Mouse (Mus musculus) midbrain, postnatal 0 days (tissue): ENCODE measurements around the gene Mrto4. TPM values are rescaled to one million over a fixed set of nuclear protein-coding genes. Genes with fewer than 3 reads are reported as not detected.

Source experiments
- ATAC-seq: fragments of 200-750 bp; cut with Nextera tagmentation; 2 replicates; pipeline ENCODE4 v1.8.0; 2017; ENCODE audit warnings: moderate number of reproducible peaks, mild to moderate bottlenecking, moderate TSS enrichment, moderate library complexity; ENCODE audit not compliant: low FRiP score
- DNase-seq: peaks from one replicate; pipeline ENCODE4 v3.0.0-alpha.2; 2015; ENCODE audit warnings: low spot score
- H3K27ac ChIP-seq: fragments of 300-500 bp; sonication (generic); 2 replicates; pipeline ENCODE4 v1.5.1; 2014; ENCODE audit warnings: low read depth, mild to moderate bottlenecking, low read length, mixed read lengths
- H3K27me3 ChIP-seq: fragments of 300-500 bp; sonication (generic); 2 replicates; pipeline ENCODE4 v1.6.1; 2014; ENCODE audit warnings: low read length, control low read depth, mixed read lengths; ENCODE audit not compliant: insufficient read depth
- H3K36me3 ChIP-seq: fragments of 300-500 bp; sonication (generic); 2 replicates; pipeline ENCODE4 v1.6.1; 2014; ENCODE audit warnings: low read length, control low read depth, mixed read lengths; ENCODE audit not compliant: insufficient read depth
- H3K4me1 ChIP-seq: fragments of 300-500 bp; sonication (generic); 2 replicates; pipeline ENCODE4 v1.6.1; 2014; ENCODE audit warnings: mild to moderate bottlenecking, control low read depth, antibody characterized with exemption, low read length, mixed read lengths; ENCODE audit not compliant: insufficient read depth
- H3K4me2 ChIP-seq: fragments of 300-500 bp; sonication (generic); 2 replicates; pipeline ENCODE4 v1.6.1; 2014; ENCODE audit warnings: low read depth, mild to moderate bottlenecking, low read length, mixed read lengths; ENCODE audit not compliant: poor library complexity, severe bottlenecking
- H3K4me3 ChIP-seq: fragments of 300-500 bp; sonication (generic); 2 replicates; pipeline ENCODE4 v1.5.1; 2014; ENCODE audit warnings: low read depth, mild to moderate bottlenecking, low read length, moderate library complexity
- H3K9ac ChIP-seq: fragments of 300-500 bp; sonication (generic); replicated peaks from 2 replicates; pipeline ENCODE4 v1.6.1; 2014; ENCODE audit warnings: mild to moderate bottlenecking, low read length, moderate library complexity, mixed read lengths; ENCODE audit not compliant: poor library complexity, severe bottlenecking
- H3K9me3 ChIP-seq: fragments of 300-500 bp; sonication (generic); 2 replicates; pipeline ENCODE4 v1.6.1; 2016; ENCODE audit warnings: low read length, control low read depth
- CTCF ChIP-seq: IDR thresholded peaks from 2 replicates; pipeline ENCODE4 v1.5.1; 2016; ENCODE audit warnings: antibody characterized with exemption, mild to moderate bottlenecking
- WGBS: fragments of 180-500 bp; shearing (Covaris S2); extraction: QIAGEN DNeasy Blood & Tissue Kit; methylation state at CpG from one replicate; pipeline ENCODE4 v1.1.7; 2014; 5-methylcytosine and 5-hydroxymethylcytosine counted together
- polyA plus RNA-seq: library from polyadenylated mRNA; unstranded; fragments of >200 nt; fragmentation: Nextera tagmentation; extraction: Ambion mirVana; gene quantifications from 2 replicates; pipeline ENCODE4 v1.2.1, GENCODE M21; 2015
- total RNA-seq: library from RNA; depleted of rRNA; stranded (reverse); fragments of >200 nt; gene quantifications from 2 replicates; pipeline ENCODE4 v1.2.3, GENCODE M21; 2014

Gene Mrto4
- total and polyA plus RNA-seq, 2 experiments from 2014 or later, result 32.0 to 75.0 TPM

- no peak overlapping the region for H3K9ac ChIP-seq
Observed at GRCm38 (mm10) chr4:139345416-139346019, 6.9 kb downstream of the Mrto4 start.

DNA sequence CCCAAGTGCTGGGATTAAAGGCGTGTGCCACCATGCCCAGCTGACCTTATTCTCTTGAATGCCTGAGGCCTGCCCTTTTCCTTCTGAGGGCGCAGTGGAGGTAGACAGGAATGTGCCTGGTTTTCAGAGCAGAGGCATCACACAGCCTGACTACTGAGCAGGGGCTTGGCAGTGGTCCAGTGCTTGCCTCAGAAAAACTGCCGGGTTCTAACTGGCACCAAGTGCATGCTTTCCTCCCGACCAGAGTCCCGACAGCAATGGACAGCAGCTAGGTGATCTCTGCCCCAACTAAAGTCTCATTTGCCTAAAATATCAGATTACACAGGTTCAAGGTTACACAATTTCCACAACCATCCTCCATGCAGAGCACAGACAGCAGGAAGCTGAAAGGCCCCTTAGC lies 8.7 kb downstream of the Mrto4 start:
- Histone ChIP-seq H3K9me3 (no peaks in the 10 kb centered on the region), H3K27me3 (no peaks in the 10 kb centered on the region), H3K4me3 (no peak overlapping the region), H3K9ac (no peak overlapping the region), H3K27ac (no peak overlapping the region), H3K36me3 (peaks cover 16% of the 10 kb centered on the region), H3K4me2 (no peak overlapping the region), H3K4me1 (no peaks in the 10 kb centered on the region)
- no peak for TF ChIP-seq CTCF
- ATAC-seq (no peak), DNase-seq (peak; percentile 61)
- 71% methylated on average over 5 of the region's 5 CpGs for WGBS

More at GRCm38 (mm10) chr4:139345416-139346019, 6.9 kb downstream of the Mrto4 start:
- Histone ChIP-seq H3K9me3 (no peaks in the 10 kb centered on the region), H3K27me3 (no peaks in the 10 kb centered on the region), H3K4me3 (no peak overlapping the region), H3K36me3 (peaks cover 21% of the 10 kb centered on the region), H3K27ac (no peak overlapping the region), H3K4me1 (peaks cover 1% of the 10 kb centered on the region; the same call in 1 of the 2 replicates), H3K4me2 (no peak overlapping the region)
- DNase-seq, result no peak
- WGBS, result 71% methylated on average over 23 of the region's 23 CpGs
- TF ChIP-seq CTCF, result no peak
- peak; percentile 16; the same call in 1 of the 2 replicates for ATAC-seq

DNA sequence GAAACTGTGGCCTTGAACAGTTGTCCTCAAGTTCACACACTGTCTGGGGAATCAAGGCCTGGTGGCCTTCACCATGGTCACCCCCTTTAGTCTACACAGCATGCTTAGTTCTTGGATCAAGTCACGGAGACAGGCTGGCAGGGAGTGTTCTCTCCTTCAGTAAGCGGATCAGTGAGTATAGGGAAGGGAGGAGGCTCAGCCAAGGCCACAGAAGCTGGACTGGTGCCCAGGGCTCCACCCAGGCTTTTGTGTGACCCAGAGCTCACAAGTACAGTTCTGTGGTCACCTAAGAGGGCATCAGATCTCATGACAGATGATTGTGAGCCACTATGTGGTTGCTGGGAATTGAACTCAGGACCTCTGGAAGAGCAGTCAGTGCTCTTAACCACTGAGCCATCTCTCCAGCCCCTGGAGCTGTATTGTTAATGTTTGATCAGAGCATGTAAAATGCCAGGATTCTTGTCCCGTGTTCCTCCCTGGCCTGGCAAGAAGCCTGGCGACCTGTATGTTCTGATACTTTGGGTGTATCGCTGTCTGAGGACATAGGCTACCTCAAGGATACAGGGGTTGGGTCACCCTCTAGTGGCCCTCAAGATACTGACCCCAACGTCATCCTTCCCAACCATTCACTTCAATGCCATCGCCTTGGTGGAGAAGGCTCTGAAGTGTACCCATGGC lies 10.7 kb downstream of the Mrto4 start:
- Histone ChIP-seq H3K4me3 (no peak overlapping the region), H3K27ac (no peak overlapping the region), H3K4me2 (no peak overlapping the region), H3K9me3 (no peaks in the 10 kb centered on the region), H3K36me3 (peaks cover under 1% of the 10 kb centered on the region; the same call in 1 of the 2 replicates), H3K27me3 (peaks cover 5% of the 10 kb centered on the region; the same call in 1 of the 2 replicates), H3K9ac (no peak overlapping the region), H3K4me1 (no peaks in the 10 kb centered on the region)
- no peak for DNase-seq
- no peak for ATAC-seq
- 80% methylated on average over 7 of the region's 7 CpGs for WGBS
- TF ChIP-seq CTCF, result no peak

DNA sequence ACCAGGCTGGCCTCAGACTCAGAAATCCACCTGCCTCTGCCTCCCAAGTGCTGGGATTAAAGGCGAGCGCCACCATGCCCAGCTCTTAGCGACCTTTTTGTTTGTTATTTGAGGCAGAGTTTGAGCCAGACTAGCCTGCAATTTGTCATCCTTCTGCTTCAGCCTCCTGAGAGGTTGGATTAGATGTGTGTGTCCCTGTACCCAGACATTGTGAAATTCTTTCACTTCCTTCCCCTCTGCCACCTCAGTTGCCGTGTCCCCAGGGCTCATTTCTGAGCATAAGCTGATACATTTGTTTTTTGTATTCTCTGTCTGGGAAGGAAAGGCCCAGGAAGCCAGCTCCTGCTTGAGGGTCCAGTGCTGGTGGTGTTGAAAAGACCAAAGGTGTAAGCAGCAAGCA lies 11.5 kb downstream of the Mrto4 start:
- no peak for DNase-seq
- WGBS, result 77% methylated on average over 4 of the region's 4 CpGs
- Histone ChIP-seq H3K4me2 (no peak overlapping the region), H3K36me3 (no peaks in the 10 kb centered on the region), H3K9ac (no peak overlapping the region), H3K27me3 (peaks cover 5% of the 10 kb centered on the region; the same call in 1 of the 2 replicates), H3K4me1 (no peaks in the 10 kb centered on the region), H3K4me3 (no peak overlapping the region), H3K9me3 (no peaks in the 10 kb centered on the region), H3K27ac (no peak overlapping the region)
- TF ChIP-seq CTCF, result no peak
- ATAC-seq, result no peak

GRCm38 (mm10) chr4:139338145-139338544 lies 14.2 kb downstream of the Mrto4 start:
- DNase-seq (no peak), ATAC-seq (no peak)
- Histone ChIP-seq H3K4me2 (no peak overlapping the region), H3K27ac (no peak overlapping the region), H3K4me1 (no peaks in the 10 kb centered on the region), H3K9ac (no peak overlapping the region), H3K36me3 (no peaks in the 10 kb centered on the region), H3K27me3 (peaks cover 5% of the 10 kb centered on the region; the same call in 1 of the 2 replicates), H3K4me3 (no peak overlapping the region), H3K9me3 (no peaks in the 10 kb centered on the region)
- WGBS, result 59% methylated on average over 33 of the region's 33 CpGs
- no peak for TF ChIP-seq CTCF

DNA sequence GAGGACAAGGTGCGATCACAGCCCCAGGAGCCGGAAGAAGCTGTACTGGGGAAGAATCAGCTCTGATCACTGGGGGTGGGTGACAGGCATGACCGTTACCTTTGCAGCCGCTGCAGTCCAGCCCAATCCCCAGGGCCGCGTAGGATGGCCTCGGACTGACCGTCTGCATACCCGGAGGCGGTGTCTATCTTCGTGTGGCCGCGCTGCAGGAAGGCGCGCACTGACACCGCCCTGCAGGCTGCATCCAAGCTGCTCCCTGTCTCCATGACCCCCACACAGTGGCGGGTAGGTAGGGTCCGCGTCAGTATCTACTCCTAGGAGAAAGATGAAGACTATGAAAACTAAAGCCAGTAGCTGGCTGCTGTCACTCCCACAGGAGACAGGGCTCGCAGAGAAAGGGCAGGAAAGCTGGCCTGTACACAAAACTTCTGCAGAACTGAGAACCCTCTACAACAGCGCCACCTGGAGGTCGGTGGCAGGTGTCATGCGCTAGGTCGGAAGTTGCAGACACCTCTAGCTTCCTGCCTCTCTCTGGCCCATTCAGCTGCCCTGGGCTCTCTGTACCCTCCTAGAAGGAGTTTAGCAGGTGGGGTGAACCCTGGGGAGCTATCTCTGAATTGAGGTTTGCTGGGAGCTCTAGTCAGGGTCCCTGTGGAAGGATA lies 15.4 kb downstream of the Mrto4 start:
- Histone ChIP-seq H3K4me2 (peak overlapping the region; percentile 29; the same call in 1 of the 2 replicates), H3K27ac (no peak overlapping the region), H3K4me1 (no peaks in the 10 kb centered on the region), H3K27me3 (peaks cover 5% of the 10 kb centered on the region; the same call in 1 of the 2 replicates), H3K9ac (no peak overlapping the region), H3K36me3 (no peaks in the 10 kb centered on the region), H3K4me3 (no peak overlapping the region), H3K9me3 (no peaks in the 10 kb centered on the region)
- ATAC-seq (no peak), DNase-seq (peak; percentile 74)
- WGBS, result 26% methylated on average over 24 of the region's 24 CpGs
- TF ChIP-seq CTCF, result peak; percentile 82
